Mouse (Mus musculus) kidney, postnatal 14 days (tissue): Measurements from ENCODE around the gene Rhox9.
"Not testable (repeated sequence)": the region's sequence is repeated elsewhere in the genome, so short reads cannot be mapped to it uniquely, and the experiment has no call there.

Experiments
- DNase-seq: peaks from one replicate; pipeline ENCODE4 v3.0.0; 2022; ENCODE audit warnings: mixed read lengths

Rhox9 gene

DNA sequence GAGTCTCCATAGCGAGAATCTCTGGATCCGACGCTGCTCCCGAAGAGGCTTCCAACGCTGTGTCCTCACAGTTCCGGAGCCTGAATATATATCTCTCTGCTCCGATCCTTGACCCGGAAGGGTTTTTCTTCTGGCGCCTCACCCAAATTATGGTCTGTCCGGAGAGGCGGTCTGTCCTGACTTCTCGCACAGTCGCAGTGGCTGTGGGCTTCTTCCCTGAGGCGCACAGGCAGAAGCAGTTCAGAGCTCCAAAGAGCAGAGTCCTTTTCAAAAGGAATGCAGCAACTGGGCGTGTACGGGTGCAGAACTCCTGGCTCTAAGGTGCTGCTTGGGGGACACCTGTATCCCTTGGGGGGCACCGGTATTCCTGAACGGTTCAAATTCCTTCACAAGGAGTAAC lies at the start of gene Rhox9:
Gene Rhox9 (minus strand): TSS at position 101 of the 400 bp plus-strand sequence.
- DNase-seq, result not testable (repeated sequence)

DNA sequence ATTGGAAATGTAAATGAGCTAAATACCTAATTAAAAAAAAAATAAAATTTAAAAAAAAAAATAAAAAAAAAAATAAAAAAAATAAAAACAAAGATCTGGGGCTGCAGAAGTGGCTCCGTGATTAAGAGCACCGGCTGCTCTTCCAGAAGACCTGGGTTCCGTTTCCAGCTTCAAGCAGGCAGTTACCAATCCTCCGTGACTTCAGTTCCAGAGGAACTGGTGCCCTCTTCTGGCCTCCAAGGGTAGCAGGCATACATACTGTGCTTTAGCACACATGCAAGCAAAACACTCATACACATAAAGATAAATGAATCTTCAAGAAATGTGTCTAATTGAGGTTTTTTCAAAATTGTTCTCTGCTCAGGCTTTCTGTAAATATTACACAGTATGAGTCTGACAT lies 14.7 kb upstream of the Rhox9 start:
- no peak for DNase-seq

DNA sequence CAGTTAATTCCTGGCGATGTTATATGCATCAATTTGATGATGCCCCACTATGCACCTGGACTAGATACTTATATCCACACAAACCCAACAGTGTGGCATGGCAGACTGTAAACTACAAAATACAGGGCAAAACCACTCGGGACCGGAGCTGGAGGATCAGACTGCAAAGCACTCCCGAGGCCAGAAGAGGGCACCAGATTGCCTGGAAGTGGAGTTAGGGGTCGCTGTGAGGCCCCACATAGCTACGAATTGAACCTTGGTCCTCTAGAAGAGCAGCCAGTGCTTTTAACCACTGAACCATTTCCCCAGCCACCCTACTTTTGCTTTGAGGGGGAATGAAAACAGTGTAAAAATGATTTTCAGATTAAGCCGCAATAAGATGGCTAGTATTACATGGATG lies 7.0 kb upstream of the Rhox9 start:
- peak; percentile 0 for DNase-seq

DNA sequence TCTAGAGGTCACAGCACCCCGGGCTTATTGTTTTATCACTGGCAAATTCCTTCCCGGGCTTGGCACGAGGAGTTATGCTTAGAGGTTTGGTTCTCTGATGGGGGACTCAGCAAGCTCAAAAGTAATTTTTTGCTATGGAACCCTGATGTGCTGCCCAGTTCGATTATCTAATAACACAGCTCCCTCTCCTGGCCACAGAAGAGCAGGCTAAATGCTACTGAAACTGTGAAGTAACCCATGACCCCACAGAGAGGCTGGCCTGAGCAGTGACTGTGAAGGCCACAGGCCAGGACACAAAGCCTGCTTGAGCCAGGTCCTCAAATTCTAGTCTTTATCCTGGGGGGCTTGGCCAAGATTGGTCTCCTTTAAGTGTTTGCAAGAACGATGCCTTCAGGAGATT lies 2.2 kb upstream of the Rhox9 start:
- DNase-seq, result no peak

DNA sequence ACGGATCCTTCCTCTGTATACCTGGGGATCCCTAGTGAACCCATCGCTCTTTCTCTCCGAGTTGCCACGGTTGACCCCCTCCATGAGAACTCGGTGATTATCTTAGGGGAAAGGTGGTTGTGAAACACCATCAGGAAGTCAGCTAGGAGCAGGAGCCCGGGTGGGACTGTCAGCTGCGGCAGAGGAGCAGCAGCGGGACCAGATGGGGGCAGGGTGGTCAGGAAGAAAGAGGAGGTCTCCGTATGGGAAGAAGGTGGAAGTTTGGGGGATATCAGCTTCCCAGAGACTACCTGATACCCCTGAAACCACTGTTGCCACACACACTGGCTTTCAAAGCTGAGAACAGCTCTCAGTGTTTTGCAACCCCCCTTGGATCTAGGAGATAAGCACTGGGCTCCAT lies 4.4 kb downstream of the Rhox9 start, which contains the start of gene Rhox7b:
Gene Rhox7b (minus strand): TSS at position 101 of the 400 bp plus-strand sequence.
- not testable (repeated sequence) for DNase-seq

DNA sequence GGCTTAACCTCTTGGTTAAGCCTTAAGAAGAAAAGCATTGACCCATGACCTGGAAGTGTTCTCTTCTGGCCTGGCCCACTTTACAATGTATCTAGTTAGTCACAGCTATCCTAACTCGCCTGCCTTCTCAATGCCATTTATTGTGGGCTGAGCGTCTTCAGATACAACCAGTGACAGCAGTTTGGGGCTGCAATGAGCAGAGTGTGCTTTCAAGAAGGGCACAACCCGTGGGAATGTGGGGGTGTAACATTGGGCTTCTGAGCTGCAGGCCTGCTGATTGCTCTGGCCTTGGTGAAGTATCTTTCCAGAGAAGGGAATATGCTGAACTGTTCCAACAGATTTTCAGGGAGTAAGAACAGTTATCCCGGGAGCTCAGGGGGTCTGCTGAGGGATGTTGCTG lies 22.7 kb downstream of the Rhox9 start, which contains the start of gene Rhox8:
Gene Rhox8 (minus strand): TSS at position 101 of the 400 bp plus-strand sequence.
- DNase-seq, result no peak

DNA sequence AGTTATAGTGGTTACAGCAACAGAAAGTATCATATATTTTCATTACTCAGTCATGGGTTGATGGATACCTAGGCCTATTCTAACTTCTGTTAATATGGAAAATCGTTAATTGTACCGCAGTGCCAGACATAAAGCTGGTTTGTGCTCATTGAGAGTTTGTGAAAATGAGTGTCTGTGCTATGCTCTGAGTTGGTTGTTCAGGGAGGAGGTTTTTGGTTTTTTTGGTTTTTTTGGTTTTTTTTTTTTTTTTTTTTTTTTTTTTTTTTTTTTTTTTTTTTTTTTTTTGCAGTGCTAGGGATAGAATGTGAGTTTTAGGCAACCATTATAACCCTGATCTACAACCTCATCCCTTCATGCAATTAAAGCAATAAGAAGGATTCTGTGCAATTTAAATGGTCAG lies 29.9 kb downstream of the Rhox9 start:
- DNase-seq, result no peak
